Mouse (Mus musculus) neural tube, embryonic 14.5 days (tissue): ENCODE data around the gene Klhdc8a. TPM values are rescaled to one million over a fixed set of nuclear protein-coding genes. Genes with fewer than 3 reads are reported as not detected.

Source experiments
- ATAC-seq: fragments of 200-750 bp; cut with Nextera tagmentation; 2 replicates; pipeline ENCODE4 v1.8.0; 2017; ENCODE audit warnings: low read depth, mild to moderate bottlenecking, moderate TSS enrichment, moderate library complexity
- H3K27ac ChIP-seq: fragments of 300-500 bp; sonication (generic); 2 replicates; pipeline ENCODE4 v1.5.1; 2014; ENCODE audit warnings: low read depth, mild to moderate bottlenecking, control low read depth, low read length, moderate library complexity, mixed read lengths
- H3K27me3 ChIP-seq: fragments of 300-500 bp; sonication (generic); 2 replicates; pipeline ENCODE4 v1.6.1; 2014; ENCODE audit warnings: low read length; ENCODE audit not compliant: control insufficient read depth, insufficient read depth
- H3K36me3 ChIP-seq: fragments of 300-500 bp; sonication (generic); 2 replicates; pipeline ENCODE4 v1.6.1; 2014; ENCODE audit warnings: low read length, mixed read lengths; ENCODE audit not compliant: control insufficient read depth, insufficient read depth
- H3K4me1 ChIP-seq: fragments of 300-500 bp; sonication (generic); 2 replicates; pipeline ENCODE4 v1.6.1; 2014; ENCODE audit warnings: low read length; ENCODE audit not compliant: control insufficient read depth, insufficient read depth
- H3K4me2 ChIP-seq: fragments of 300-500 bp; sonication (generic); 2 replicates; pipeline ENCODE4 v1.6.1; 2014; ENCODE audit warnings: mild to moderate bottlenecking, low read depth, low read length, control low read depth
- H3K4me3 ChIP-seq: fragments of 300-500 bp; sonication (generic); 2 replicates; pipeline ENCODE4 v1.5.1; 2014; ENCODE audit warnings: low read depth, low read length, control low read depth, mixed read lengths
- H3K9ac ChIP-seq: fragments of 300-500 bp; sonication (generic); replicated peaks from 2 replicates; pipeline ENCODE4 v1.6.1; 2014; ENCODE audit warnings: low read depth, mild to moderate bottlenecking, control low read depth, low read length, mixed read lengths
- H3K9me3 ChIP-seq: fragments of 300-500 bp; sonication (generic); 2 replicates; pipeline ENCODE4 v1.6.1; 2016; ENCODE audit warnings: low read length; ENCODE audit not compliant: control insufficient read depth
- WGBS: fragments of 180-500 bp; shearing (Covaris S2); extraction: QIAGEN DNeasy Blood & Tissue Kit; methylation state at CpG from one replicate; pipeline ENCODE4 v1.1.7; 2014; 5-methylcytosine and 5-hydroxymethylcytosine counted together
- polyA plus RNA-seq: library from polyadenylated mRNA; unstranded; fragments of >200 nt; fragmentation: Nextera tagmentation; extraction: Ambion mirVana; gene quantifications from 2 replicates; pipeline ENCODE4 v1.2.1, GENCODE M21; 2014

Klhdc8a gene
- polyA plus RNA-seq, 1 experiment from 2014 or later: 8.4 TPM

DNA sequence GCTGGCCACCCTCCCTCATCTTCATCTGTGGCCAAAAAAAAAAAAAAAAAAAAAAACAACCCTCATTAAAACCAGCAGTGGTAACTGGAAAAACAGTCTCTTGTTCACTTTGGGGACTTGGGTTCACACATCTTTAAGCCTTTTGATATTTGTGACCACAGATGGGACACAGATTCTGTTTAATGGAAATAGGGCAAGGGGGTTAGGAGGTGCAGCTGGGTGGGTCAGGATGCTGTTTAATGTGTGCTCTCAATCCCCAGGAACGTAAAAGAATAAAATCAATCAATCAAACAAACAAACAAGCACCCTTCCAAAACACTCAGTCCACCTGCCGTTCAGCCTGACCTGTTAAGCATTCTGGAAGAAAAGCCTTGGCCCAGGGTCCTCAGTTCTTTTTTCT, 34.8 kb downstream of the Klhdc8a start:
- Histone ChIP-seq H3K4me3 (no peak overlapping the region), H3K27ac (no peak overlapping the region), H3K4me2 (no peak overlapping the region), H3K27me3 (no peaks in the 10 kb centered on the region), H3K9ac (no peak overlapping the region), H3K36me3 (no peaks in the 10 kb centered on the region), H3K9me3 (no peaks in the 10 kb centered on the region), H3K4me1 (peaks cover 16% of the 10 kb centered on the region; the same call in 1 of the 2 replicates)
- ATAC-seq: no peak
- WGBS: 0% methylated on average over 2 of the region's 2 CpGs

- Histone ChIP-seq H3K9ac (no peak overlapping the region), H3K4me2 (no peak overlapping the region), H3K36me3 (no peaks in the 10 kb centered on the region), H3K4me3 (no peak overlapping the region), H3K9me3 (no peaks in the 10 kb centered on the region), H3K27me3 (no peaks in the 10 kb centered on the region), H3K4me1 (peaks cover 16% of the 10 kb centered on the region; the same call in 1 of the 2 replicates), H3K27ac (peak overlapping the region; percentile 6; the same call in 1 of the 2 replicates)
- WGBS: 1% methylated on average over 4 of the region's 4 CpGs
- ATAC-seq: peak; percentile 74
Observed at GRCm38 (mm10) chr1:132333675-132334141, 35.3 kb downstream of the Klhdc8a start.

GRCm38 (mm10) chr1:132334178-132334801, 35.9 kb downstream of the Klhdc8a start:
- Histone ChIP-seq H3K4me2 (no peak overlapping the region), H3K9me3 (no peaks in the 10 kb centered on the region), H3K4me1 (peaks cover 16% of the 10 kb centered on the region; the same call in 1 of the 2 replicates), H3K27me3 (no peaks in the 10 kb centered on the region), H3K9ac (no peak overlapping the region), H3K27ac (peak overlapping the region; percentile 6; the same call in 1 of the 2 replicates), H3K4me3 (no peak overlapping the region), H3K36me3 (no peaks in the 10 kb centered on the region)
- no peak for ATAC-seq
- 19% methylated on average over 6 of the region's 6 CpGs for WGBS

DNA sequence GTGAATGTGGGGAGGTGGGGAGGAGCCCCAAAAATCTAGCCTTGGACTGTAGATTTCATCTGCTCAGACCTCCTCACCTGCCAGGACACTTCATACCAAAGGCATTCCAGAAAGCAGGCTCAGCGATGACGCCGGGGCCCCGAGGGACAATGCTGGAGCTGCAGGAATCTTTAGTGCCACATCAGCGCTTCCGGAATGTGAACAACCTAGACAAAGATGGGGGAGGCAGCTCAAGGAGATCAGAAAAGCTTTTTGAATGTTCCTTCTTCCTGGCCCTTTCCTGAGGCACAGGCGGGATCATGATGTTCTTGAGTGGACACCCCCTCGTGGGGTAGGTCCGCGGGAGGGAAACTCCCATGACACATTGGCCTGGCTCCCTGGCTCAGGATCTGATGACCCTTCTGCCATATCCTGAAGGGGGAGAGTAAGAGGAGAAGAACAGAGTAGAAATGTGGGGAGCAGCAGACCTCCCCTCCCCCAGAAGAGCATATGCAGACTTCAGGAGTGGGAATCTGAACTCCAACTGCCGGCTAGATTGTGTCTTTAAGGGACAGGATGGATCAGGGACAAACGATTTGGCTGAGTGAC, 37.0 kb downstream of the Klhdc8a start:
- Histone ChIP-seq H3K27ac (no peak overlapping the region), H3K4me2 (no peak overlapping the region), H3K9me3 (no peaks in the 10 kb centered on the region), H3K9ac (no peak overlapping the region), H3K27me3 (no peaks in the 10 kb centered on the region), H3K4me3 (no peak overlapping the region), H3K36me3 (no peaks in the 10 kb centered on the region), H3K4me1 (peaks cover 16% of the 10 kb centered on the region; the same call in 1 of the 2 replicates)
- no peak for ATAC-seq
- 28% methylated on average over 12 of the region's 12 CpGs for WGBS

DNA sequence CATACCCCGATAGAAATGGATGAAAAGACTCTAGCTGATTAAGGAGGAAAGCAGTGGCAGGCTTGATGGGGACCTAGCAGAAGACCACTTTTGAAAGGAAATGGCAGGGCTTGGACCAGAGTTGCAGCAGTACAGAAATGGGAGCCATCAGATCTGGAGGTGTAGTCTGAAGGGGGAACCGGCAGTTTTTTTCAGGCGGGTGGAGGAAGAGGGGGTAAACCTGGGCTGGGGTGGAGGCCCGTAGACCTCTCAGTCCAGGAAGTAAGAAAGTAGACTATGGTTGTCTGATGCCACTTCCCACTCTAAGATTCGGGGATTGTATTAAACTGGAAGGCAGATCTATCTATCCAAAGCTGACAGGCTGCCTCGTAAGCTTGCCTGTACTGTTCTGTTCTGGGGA, 38.5 kb downstream of the Klhdc8a start:
- Histone ChIP-seq H3K27ac (no peak overlapping the region), H3K27me3 (no peaks in the 10 kb centered on the region), H3K4me1 (peaks cover 16% of the 10 kb centered on the region; the same call in 1 of the 2 replicates), H3K9ac (no peak overlapping the region), H3K9me3 (no peaks in the 10 kb centered on the region), H3K36me3 (no peaks in the 10 kb centered on the region), H3K4me3 (no peak overlapping the region), H3K4me2 (no peak overlapping the region)
- 76% methylated on average over 6 of the region's 6 CpGs for WGBS
- ATAC-seq: no peak

DNA sequence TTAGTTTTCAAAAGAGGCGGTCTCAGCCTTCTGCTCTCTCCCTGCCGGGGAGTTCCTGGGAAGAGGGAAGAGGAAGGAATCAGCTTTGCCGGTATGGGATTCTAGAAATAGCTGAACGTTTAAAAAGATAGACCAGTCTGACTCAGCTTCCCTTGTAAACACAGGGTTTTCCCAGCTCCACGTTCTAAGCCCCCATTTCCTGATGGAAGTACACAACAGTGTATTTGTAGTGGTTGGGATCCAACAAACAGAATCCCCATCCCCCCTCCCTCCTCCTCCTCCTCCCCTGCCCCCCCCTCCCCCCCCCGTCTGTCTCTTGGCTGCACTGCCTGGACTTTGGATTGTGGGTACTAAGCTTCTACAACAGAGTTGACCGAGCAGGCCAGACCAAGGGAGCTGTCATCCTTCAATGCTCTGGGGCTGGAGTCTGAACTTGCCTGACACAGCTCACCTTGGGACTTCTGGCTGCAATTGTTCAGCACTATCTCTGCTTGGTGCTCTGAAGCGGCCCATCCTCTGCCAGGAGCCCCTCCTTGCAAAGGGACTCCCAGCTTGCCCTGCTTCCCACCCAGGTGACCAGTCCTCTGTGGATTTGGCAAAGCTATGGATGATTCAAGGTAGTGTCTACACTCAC, 39.7 kb downstream of the Klhdc8a start:
- no peaks in the 10 kb centered on the region for H3K9me3 ChIP-seq
- WGBS: 54% methylated on average over 8 of the region's 8 CpGs
- ATAC-seq: no peak

GRCm38 (mm10) chr1:132341731-132342501, 43.5 kb downstream of the Klhdc8a start:
- 59% methylated on average over 5 of the region's 5 CpGs for WGBS
- Histone ChIP-seq H3K4me1 (no peaks in the 10 kb centered on the region), H3K4me2 (no peak overlapping the region), H3K27me3 (no peaks in the 10 kb centered on the region), H3K9ac (no peak overlapping the region), H3K9me3 (no peaks in the 10 kb centered on the region), H3K36me3 (no peaks in the 10 kb centered on the region), H3K4me3 (no peak overlapping the region), H3K27ac (no peak overlapping the region)
- no peak for ATAC-seq

More for the DNA sequence above, 39.7 kb downstream of the Klhdc8a start:
- no peak overlapping the region for H3K4me2 ChIP-seq
- H3K27ac ChIP-seq: no peak overlapping the region
- H3K27me3 ChIP-seq: no peaks in the 10 kb centered on the region
- no peak overlapping the region for H3K4me3 ChIP-seq
- no peak overlapping the region for H3K9ac ChIP-seq
- peaks cover 14% of the 10 kb centered on the region; the same call in 1 of the 2 replicates for H3K4me1 ChIP-seq
- no peaks in the 10 kb centered on the region for H3K36me3 ChIP-seq

GRCm38 (mm10) chr1:132342518-132342917, 44.1 kb downstream of the Klhdc8a start:
- no peak overlapping the region for H3K27ac ChIP-seq
- WGBS: 70% methylated on average over 3 of the region's 3 CpGs
- no peaks in the 10 kb centered on the region for H3K27me3 ChIP-seq
- H3K36me3 ChIP-seq: no peaks in the 10 kb centered on the region
- no peak overlapping the region for H3K4me3 ChIP-seq
- no peak overlapping the region for H3K9ac ChIP-seq
- H3K4me1 ChIP-seq: no peaks in the 10 kb centered on the region
- no peak overlapping the region for H3K4me2 ChIP-seq
- no peak for ATAC-seq
- no peaks in the 10 kb centered on the region for H3K9me3 ChIP-seq
